8 mouse cellular contexts compared by ENCODE assay signal in the genomic region with DNA sequence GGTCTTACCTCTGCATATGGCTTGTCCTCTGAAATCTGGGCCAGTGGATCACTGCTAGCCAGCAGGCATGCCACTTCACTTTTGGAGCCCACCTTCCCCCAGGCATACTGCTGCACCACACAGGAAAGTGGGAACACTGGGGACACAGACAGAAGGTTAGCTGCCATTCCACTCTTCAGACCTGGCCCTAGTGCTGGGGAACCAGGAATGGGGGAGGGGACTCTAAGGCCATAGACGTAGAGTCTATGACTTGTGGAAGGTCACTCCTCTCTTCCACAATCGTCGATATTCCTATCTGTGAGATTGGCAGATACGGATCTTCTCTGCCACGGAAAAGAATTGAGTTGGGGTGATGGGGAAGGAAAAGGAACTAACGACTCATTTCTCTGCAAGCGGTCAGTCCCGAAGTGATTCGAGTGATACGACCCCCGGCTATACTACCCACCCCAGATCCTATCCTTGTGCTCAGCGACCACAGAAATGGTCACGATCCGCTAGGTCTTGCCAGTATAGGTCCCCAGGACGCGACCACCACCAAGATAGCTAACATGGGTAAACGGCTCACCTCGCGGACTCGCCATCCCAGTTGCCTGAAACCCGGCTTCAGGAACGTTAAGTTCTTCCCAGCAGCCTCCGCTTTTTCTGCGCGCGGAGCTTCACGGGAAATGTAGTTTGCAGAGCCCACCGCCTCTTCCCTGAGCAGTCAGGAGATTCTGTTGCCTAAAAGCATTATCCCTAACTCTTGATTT. TPM values are rescaled to one million over a fixed set of nuclear protein-coding genes. Genes with fewer than 3 reads are reported as not detected.
DNase-seq lines count a peak whose midpoint lies in the region; ATAC-seq lines count a peak whose summit lies in the region.

A gene (minus strand): TSS at position 625 of the 749 bp plus-strand sequence.

- ATAC-seq in hematopoietic stem cell, adult 5-6 weeks (replicated peaks in 1 of 2; ENCODE audit: insufficient read depth in 1 of 2, low FRiP score in 2 of 2, low TSS enrichment in 1 of 2, low read depth in 1 of 2, poor library complexity in 2 of 2, severe bottlenecking in 2 of 2), result peak; percentile 62 to 69; a peak in 3 of 4 replicates

- DNase-seq in MEL-GATA-1-ER (ENCODE audit: extremely low read depth, low read depth), result peak; percentile 48
- DNase-seq in cerebellum, adult 8-10 months, result peak; percentile 66
- DNase-seq in forelimb bud, embryonic 11.5 days (ENCODE audit: low read depth, low spot score), result peak; percentile 60
- peak; percentile 69 for DNase-seq in layer of hippocampus, adult 9-11 months
- peak; percentile 76 for DNase-seq in lung, postnatal 10 days
- peak; percentile 43 for DNase-seq in retina, adult 2 months (ENCODE audit: low read depth, low spot score)
- peak; percentile 58 to 66 for DNase-seq in urinary bladder, postnatal 36 days (ENCODE audit: low spot score in 2 of 2)

RNA-seq across cellular contexts. Expression of the gene that starts here (rescaled TPM):
- total RNA-seq in hematopoietic stem cell, adult 5-6 weeks (2017), result 9.9 and 11.2 TPM in 2 replicates

Comparison
In these comparisons a context has a peak if more than half of its experiments do, and no peak if none do; other contexts are left out.
1. Peak in every context shown above with its lines: DNase-seq and ATAC-seq.